ENCODE assay signal across 9 mouse cellular contexts in the genomic region with DNA sequence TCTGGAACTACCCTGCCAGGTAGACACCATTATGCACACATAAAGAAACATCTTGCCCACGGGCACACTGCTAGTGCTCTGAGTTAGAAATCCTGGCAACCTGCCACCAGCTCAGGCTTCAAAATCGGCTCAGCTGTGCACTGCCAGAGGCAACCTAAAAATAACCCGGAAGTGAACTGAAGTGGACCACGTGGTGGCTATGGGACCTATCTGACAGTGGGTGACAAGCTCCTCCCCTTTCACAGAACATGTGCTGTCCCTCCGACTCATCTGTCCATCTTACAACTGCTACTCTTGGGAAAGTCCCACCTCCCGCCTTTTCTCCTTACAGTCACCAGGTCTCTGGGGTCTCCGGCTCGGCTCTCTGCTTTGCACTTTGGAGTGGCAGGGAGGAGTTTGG. TPM values are rescaled to one million over a fixed set of nuclear protein-coding genes. Genes with fewer than 3 reads are reported as not detected.
DNase-seq lines count a peak whose midpoint lies in the region; ATAC-seq and TF ChIP-seq lines count a peak whose summit lies in the region.
"Had no signal": no experiment of that assay in that cellular context is flagged by ENCODE, and none has a peak within 500 bp of the region (broad histone marks: within the 10 kb centered on the region; RNA-seq: fewer than 3 reads in every experiment).

No protein-coding gene starts in this region.

- H3K27ac ChIP-seq in embryonic facial prominence, embryonic 13.5 days: no peak overlapping the region
- H3K27ac ChIP-seq in heart, embryonic 12.5 days (ENCODE audit: poor library complexity, severe bottlenecking): 0 out of 2 replicates have a peak overlapping the region, but pooled peaks have one; percentile 24
- H3K27ac ChIP-seq in kidney, embryonic 14.5 days (ENCODE audit: low read depth, low read length): no peak overlapping the region
- H3K27ac ChIP-seq: embryonic facial prominence, embryonic 12.5 days had no signal

- H3K27me3 ChIP-seq in C2C12 (ENCODE audit: control insufficient read depth, insufficient read depth, insufficient read length): no peaks in the 10 kb centered on the region
- H3K27me3 ChIP-seq in embryonic facial prominence, embryonic 13.5 days: no peaks in the 10 kb centered on the region
- no peaks in the 10 kb centered on the region for H3K27me3 ChIP-seq in heart, embryonic 12.5 days (replicated peaks)
- no peaks in the 10 kb centered on the region for H3K27me3 ChIP-seq in kidney, embryonic 14.5 days (ENCODE audit: control insufficient read depth, insufficient read depth, low read length)
- H3K27me3 ChIP-seq: embryonic facial prominence, embryonic 12.5 days had no signal

- H3K9ac ChIP-seq in embryonic facial prominence, embryonic 13.5 days: no peak overlapping the region
- H3K9ac ChIP-seq in heart, embryonic 12.5 days: no peak overlapping the region
- no peak overlapping the region for H3K9ac ChIP-seq in kidney, embryonic 14.5 days (ENCODE audit: low read depth, low read length)
- H3K9ac ChIP-seq: embryonic facial prominence, embryonic 12.5 days had no signal

- H3K79me3 ChIP-seq in C2C12 (ENCODE audit: low read depth): peaks cover 96% of the 10 kb centered on the region

- peaks cover 3% of the 10 kb centered on the region for H3K36me3 ChIP-seq in C2C12 (ENCODE audit: control insufficient read depth, insufficient read depth)
- H3K36me3 ChIP-seq in embryonic facial prominence, embryonic 13.5 days: no peaks in the 10 kb centered on the region
- H3K36me3 ChIP-seq in heart, embryonic 12.5 days: no peaks in the 10 kb centered on the region
- H3K36me3 ChIP-seq in kidney, embryonic 14.5 days (ENCODE audit: control insufficient read depth, insufficient read depth, low read length): no peaks in the 10 kb centered on the region
- H3K36me3 ChIP-seq: embryonic facial prominence, embryonic 12.5 days had no signal

- H3K4me3 ChIP-seq in C2C12 (ENCODE audit: insufficient read depth, poor library complexity, severe bottlenecking): no peak overlapping the region
- no peak overlapping the region for H3K4me3 ChIP-seq in embryonic facial prominence, embryonic 13.5 days
- H3K4me3 ChIP-seq in heart, embryonic 12.5 days: no peak overlapping the region
- H3K4me3 ChIP-seq in kidney, embryonic 14.5 days (ENCODE audit: low read length): no peak overlapping the region
- no peak overlapping the region for H3K4me3 ChIP-seq in lung, adult 2 months (replicated peaks; ENCODE audit: extremely low read depth, low read depth, low read length)
- H3K4me3 ChIP-seq: embryonic facial prominence, embryonic 12.5 days had no signal

- no peak overlapping the region for H3K4me2 ChIP-seq in embryonic facial prominence, embryonic 13.5 days
- peak overlapping the region; percentile 50 for H3K4me2 ChIP-seq in heart, embryonic 12.5 days
- H3K4me2 ChIP-seq in kidney, embryonic 14.5 days (replicated peaks; ENCODE audit: low read depth, low read length): peak overlapping the region; percentile 15; the same call in 1 of the 2 replicates
- H3K4me2 ChIP-seq: embryonic facial prominence, embryonic 12.5 days had no signal

- no peak overlapping the region for H3ac ChIP-seq in C2C12 (ENCODE audit: control insufficient read depth, insufficient read length, low read depth)

- no peak for TF ChIP-seq POLR2A in lung, adult 2 months (IDR thresholded peaks at IDR 0.05; ENCODE audit: borderline replicate concordance, extremely low read depth, low read depth, low read length)

- ATAC-seq in embryonic facial prominence, embryonic 13.5 days (ENCODE audit: insufficient number of reproducible peaks, insufficient read depth, low FRiP score, low TSS enrichment, low read depth): peak; percentile 71; the same call in 1 of the 2 replicates
- peak; percentile 65; the same call in 1 of the 2 replicates for ATAC-seq in heart, embryonic 12.5 days (ENCODE audit: insufficient number of reproducible peaks, low FRiP score)
- peak; percentile 71 for ATAC-seq in kidney, embryonic 14.5 days (ENCODE audit: low FRiP score, low TSS enrichment)
- peak; percentile 83 for ATAC-seq in neutrophil, adult 5-6 weeks (ENCODE audit: extremely low read depth, insufficient number of reproducible peaks, low FRiP score, poor library complexity, severe bottlenecking)

- no peak for TF ChIP-seq CTCF in C2C12 (IDR thresholded peaks at IDR 0.05; ENCODE audit: control insufficient read depth, insufficient read depth, insufficient read length)
- TF ChIP-seq CTCF in lung, adult 2 months (IDR thresholded peaks at IDR 0.05; ENCODE audit: insufficient read depth, low read length): no peak

- peaks cover 100% of the 10 kb centered on the region for H3K79me2 ChIP-seq in C2C12 (ENCODE audit: control insufficient read depth, insufficient read depth)

- 30% methylated on average over 8 of the region's 8 CpGs for WGBS in embryonic facial prominence, embryonic 13.5 days
- 19% methylated on average over 8 of the region's 8 CpGs for WGBS in heart, embryonic 12.5 days
- WGBS in kidney, embryonic 14.5 days: 23% methylated on average over 8 of the region's 8 CpGs
- 22% methylated on average over 8 of the region's 8 CpGs for WGBS in lung, adult 2 months

- H3K9me3 ChIP-seq in embryonic facial prominence, embryonic 13.5 days: no peaks in the 10 kb centered on the region
- no peaks in the 10 kb centered on the region for H3K9me3 ChIP-seq in heart, embryonic 12.5 days (replicated peaks)
- no peaks in the 10 kb centered on the region for H3K9me3 ChIP-seq in kidney, embryonic 14.5 days (ENCODE audit: control insufficient read depth, low read length)
- H3K9me3 ChIP-seq: embryonic facial prominence, embryonic 12.5 days had no signal

- H3K4me1 ChIP-seq in embryonic facial prominence, embryonic 13.5 days: peaks cover 57% of the 10 kb centered on the region
- peaks cover 69% of the 10 kb centered on the region for H3K4me1 ChIP-seq in heart, embryonic 12.5 days (replicated peaks)
- H3K4me1 ChIP-seq in kidney, embryonic 14.5 days (ENCODE audit: control insufficient read depth, insufficient read depth, low read length): peaks cover 20% of the 10 kb centered on the region
- peaks cover 32% of the 10 kb centered on the region for H3K4me1 ChIP-seq in lung, adult 2 months (ENCODE audit: control insufficient read depth, insufficient read depth, low read length)

- peak; percentile 82 for DNase-seq in T-cell, adult 2 months (ENCODE audit: low spot score)
- DNase-seq in lung, adult 2 months: peak; percentile 36
- peak; percentile 78 for DNase-seq in thymus, postnatal 25 days

TF ChIP-seq in C2C12, 6 proteins besides CTCF, POLR2A, EP300 and RAD21:
- no peak for TF ChIP-seq CEBPB (IDR thresholded peaks at IDR 0.05; ENCODE audit: low read depth)
- peak; percentile 93 for TF ChIP-seq USF1 (IDR thresholded peaks at IDR 0.05; ENCODE audit: low read depth)
- TF ChIP-seq MAX (IDR thresholded peaks at IDR 0.05): peak; percentile 59

RNA-seq across cellular contexts. Expression of gene Ugcg, which starts 10.3 kb away (rescaled TPM):
- polyA plus RNA-seq in C2C12 (2012; fragmentation: generic; extraction: Trizol): 34.5 TPM
- polyA plus RNA-seq in embryonic facial prominence, embryonic 13.5 days (2015; fragmentation: Nextera tagmentation; extraction: Ambion mirVana): 11.2 and 12.0 TPM in 2 replicates
- 12.3 and 12.5 TPM in 2 replicates for polyA plus RNA-seq in heart, embryonic 12.5 days (2016; fragmentation: Nextera tagmentation; extraction: Ambion mirVana)
- polyA plus RNA-seq in kidney, embryonic 14.5 days (2014; fragmentation: Nextera tagmentation; extraction: Ambion mirVana): 12.7 and 16.0 TPM in 2 replicates
- 28.7 and 42.2 TPM in 2 replicates for polyA plus RNA-seq in lung, adult 2 months (2012; rRNA removed)
- 105 and 120 TPM in 2 replicates for total RNA-seq in neutrophil, adult 5-6 weeks (2017)
